Mouse (Mus musculus) midbrain, embryonic 15.5 days (tissue): ENCODE results near the gene Gm12216. TPM values are rescaled to one million over a fixed set of nuclear protein-coding genes. Genes with fewer than 3 reads are reported as not detected.
"Not testable (repeated sequence)": the region's sequence is repeated elsewhere in the genome, so short reads cannot be mapped to it uniquely, and the experiment has no call there.

ENCODE experiments used
- ATAC-seq: fragments of 200-750 bp; cut with Nextera tagmentation; replicated peaks from 2 replicates; pipeline ENCODE4 v1.8.0; 2017; ENCODE audit warnings: moderate TSS enrichment
- H3K27ac ChIP-seq: fragments of 300-500 bp; sonication (generic); 2 replicates; pipeline ENCODE4 v1.5.1; 2015; ENCODE audit warnings: mild to moderate bottlenecking, inconsistent platforms
- H3K27me3 ChIP-seq: fragments of 300-500 bp; sonication (generic); replicated peaks from 2 replicates; pipeline ENCODE4 v1.6.1; 2015; ENCODE audit warnings: inconsistent platforms
- H3K36me3 ChIP-seq: fragments of 300-500 bp; sonication (generic); replicated peaks from 2 replicates; pipeline ENCODE4 v1.6.1; 2015; ENCODE audit warnings: inconsistent platforms
- H3K4me1 ChIP-seq: fragments of 300-500 bp; sonication (generic); 2 replicates; pipeline ENCODE4 v1.6.1; 2015; ENCODE audit warnings: inconsistent platforms
- H3K4me2 ChIP-seq: fragments of 300-500 bp; sonication (generic); 2 replicates; pipeline ENCODE4 v1.6.1; 2015; ENCODE audit warnings: inconsistent platforms, mild to moderate bottlenecking, moderate library complexity
- H3K4me3 ChIP-seq: fragments of 300-500 bp; sonication (generic); 2 replicates; pipeline ENCODE4 v1.5.1; 2015; ENCODE audit warnings: mild to moderate bottlenecking, inconsistent platforms
- H3K9ac ChIP-seq: fragments of 300-500 bp; sonication (generic); 2 replicates; pipeline ENCODE4 v1.6.1; 2015; ENCODE audit warnings: mild to moderate bottlenecking, inconsistent platforms
- H3K9me3 ChIP-seq: fragments of 300-500 bp; sonication (generic); 2 replicates; pipeline ENCODE4 v1.6.1; 2016; ENCODE audit warnings: inconsistent platforms
- WGBS: fragments of 180-500 bp; shearing (Covaris S2); methylation state at CpG from one replicate; pipeline ENCODE4 v1.1.7; 2015; ENCODE audit warnings: mixed read lengths; 5-methylcytosine and 5-hydroxymethylcytosine counted together
- polyA plus RNA-seq: library from polyadenylated mRNA; unstranded; fragments of >200 nt; fragmentation: Nextera tagmentation; extraction: Ambion mirVana; gene quantifications from 2 replicates; pipeline ENCODE4 v1.2.1, GENCODE M21; 2015

The Gm12216 gene
- polyA plus RNA-seq, 1 experiment from 2014 or later, result 0.26 TPM

DNA sequence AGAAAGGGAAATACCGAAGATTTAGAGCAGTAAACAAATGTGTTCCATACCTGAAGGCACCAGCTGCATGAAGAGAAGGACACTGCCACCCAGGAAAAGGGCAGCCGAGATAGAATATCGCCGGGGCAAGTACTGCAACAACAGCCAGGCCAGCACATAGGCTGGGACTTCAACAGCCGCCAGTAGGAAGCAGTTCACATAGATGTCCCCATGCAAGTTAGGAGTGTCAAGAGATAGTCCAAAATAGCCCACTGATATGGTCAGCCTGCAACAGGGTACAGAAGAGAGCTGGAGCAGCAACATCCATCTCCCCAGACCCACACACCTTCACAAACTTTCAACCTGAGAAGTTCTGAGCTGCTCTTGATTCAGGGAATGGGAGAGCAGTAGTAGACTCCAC, 10.1 kb upstream of the Gm12216 start:
- ATAC-seq, result no peak
- peaks cover 16% of the 10 kb centered on the region; the same call in 1 of the 2 replicates for H3K36me3 ChIP-seq
- WGBS, result 91% methylated on average over 5 of the region's 5 CpGs

GRCm38 (mm10) chr11:53868323-53868722, 9.3 kb upstream of the Gm12216 start:
- H3K4me3 ChIP-seq, ATAC-seq, H3K9me3 ChIP-seq, H3K4me1 ChIP-seq, H3K9ac ChIP-seq, H3K4me2 ChIP-seq, H3K27me3 ChIP-seq, H3K27ac ChIP-seq: not testable (repeated sequence)
- 51% methylated on average over 5 of the region's 5 CpGs for WGBS
- peaks cover 16% of the 10 kb centered on the region; the same call in 1 of the 2 replicates for H3K36me3 ChIP-seq

More for the DNA sequence above, 10.1 kb upstream of the Gm12216 start:
- no peak overlapping the region for H3K27ac ChIP-seq
- no peaks in the 10 kb centered on the region for H3K27me3 ChIP-seq
- no peak overlapping the region for H3K4me3 ChIP-seq
- no peak overlapping the region for H3K4me2 ChIP-seq
- no peaks in the 10 kb centered on the region for H3K4me1 ChIP-seq
- H3K9me3 ChIP-seq, result no peaks in the 10 kb centered on the region
- no peak overlapping the region for H3K9ac ChIP-seq

DNA sequence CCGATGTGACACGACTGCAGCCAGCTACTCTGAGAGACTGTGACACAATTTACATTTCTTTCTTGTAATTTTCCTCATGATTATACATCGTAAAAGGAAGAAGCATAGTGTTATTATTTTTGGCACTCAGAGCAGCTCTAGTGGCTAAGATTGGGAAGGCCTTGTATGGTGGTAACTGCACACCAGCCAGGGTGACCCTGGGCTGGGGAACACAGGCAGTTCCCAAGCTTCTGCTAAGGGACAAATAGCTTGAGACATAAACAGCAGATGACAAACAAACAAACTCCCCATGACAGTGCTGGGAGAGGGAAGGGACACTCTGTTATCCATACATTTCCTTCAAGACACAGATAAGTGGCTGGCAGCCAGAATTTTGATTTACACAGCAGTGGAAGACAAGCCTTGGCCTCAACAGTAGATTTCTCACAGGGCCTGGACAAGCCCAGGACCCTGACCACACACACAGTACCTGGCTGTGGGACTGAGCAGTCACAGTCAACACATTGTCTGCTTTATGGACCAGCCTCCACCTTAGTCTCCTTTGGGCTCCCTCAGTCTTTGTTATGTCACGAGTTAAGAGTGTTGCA, 5.8 kb upstream of the Gm12216 start:
- H3K27ac ChIP-seq, H3K4me3 ChIP-seq, H3K4me2 ChIP-seq, H3K9ac ChIP-seq, H3K4me1 ChIP-seq, H3K9me3 ChIP-seq, ATAC-seq, H3K36me3 ChIP-seq, H3K27me3 ChIP-seq: not testable (repeated sequence)
- 49% methylated on average over 3 of the region's 4 CpGs for WGBS

GRCm38 (mm10) chr11:53860944-53861343, 1.9 kb upstream of the Gm12216 start:
- H3K4me2 ChIP-seq, H3K9me3 ChIP-seq, H3K36me3 ChIP-seq, ATAC-seq, H3K27ac ChIP-seq, H3K4me1 ChIP-seq, H3K9ac ChIP-seq, H3K27me3 ChIP-seq, H3K4me3 ChIP-seq: not testable (repeated sequence)
- 83% methylated on average over 8 of the region's 9 CpGs for WGBS

DNA sequence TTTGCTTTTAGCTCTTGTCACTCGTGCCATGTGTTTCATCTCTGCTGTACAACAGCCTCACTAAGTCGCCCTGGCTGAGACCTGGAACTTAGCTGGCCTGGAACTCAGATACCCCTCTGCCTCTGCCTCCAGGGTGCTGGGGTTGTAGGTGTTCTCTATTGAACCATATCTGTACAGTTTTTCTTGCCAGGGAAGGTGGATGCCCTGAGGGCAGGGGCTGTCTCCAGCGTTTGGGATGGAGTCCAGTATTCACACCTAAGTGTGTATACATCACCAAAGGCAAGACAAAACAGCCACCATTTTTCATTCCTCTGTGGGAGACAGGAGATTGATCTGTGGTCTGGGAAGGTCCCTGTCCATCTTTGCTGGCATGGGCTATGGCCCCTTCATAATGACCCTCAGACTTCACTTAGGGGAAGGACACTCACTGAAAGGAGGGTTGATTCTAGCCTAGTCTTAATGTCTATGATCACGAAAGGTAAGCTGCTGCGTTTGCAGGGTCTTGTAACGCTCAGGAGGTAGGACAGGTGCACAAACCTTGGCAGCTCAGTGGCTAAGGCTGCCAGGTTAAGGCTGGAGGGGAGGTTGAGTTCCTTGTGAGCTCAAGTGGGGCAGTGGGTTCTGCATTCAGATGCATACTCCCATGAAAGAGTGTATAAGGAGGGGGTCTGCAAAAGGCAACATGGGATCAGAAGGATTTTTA, 847 bp downstream of the Gm12216 start:
- no peak for ATAC-seq
- H3K27me3 ChIP-seq, result no peaks in the 10 kb centered on the region
- H3K9ac ChIP-seq, result no peak overlapping the region
- WGBS, result 82% methylated on average over 6 of the region's 6 CpGs
- no peaks in the 10 kb centered on the region for H3K9me3 ChIP-seq
- no peak overlapping the region for H3K27ac ChIP-seq
- H3K36me3 ChIP-seq, result no peaks in the 10 kb centered on the region
- H3K4me1 ChIP-seq, result no peaks in the 10 kb centered on the region
- H3K4me2 ChIP-seq, result peak overlapping the region; percentile 59; the same call in 1 of the 2 replicates
- H3K4me3 ChIP-seq, result no peak overlapping the region

GRCm38 (mm10) chr11:53853665-53854064, 5.4 kb downstream of the Gm12216 start:
- no peak overlapping the region for H3K27ac ChIP-seq
- H3K36me3 ChIP-seq, result no peaks in the 10 kb centered on the region
- no peak overlapping the region for H3K4me2 ChIP-seq
- ATAC-seq, result no peak
- H3K4me1 ChIP-seq, result no peaks in the 10 kb centered on the region
- no peaks in the 10 kb centered on the region for H3K27me3 ChIP-seq
- no peaks in the 10 kb centered on the region for H3K9me3 ChIP-seq
- WGBS, result 65% methylated on average over 5 of the region's 5 CpGs
- H3K9ac ChIP-seq, result no peak overlapping the region
- no peak overlapping the region for H3K4me3 ChIP-seq

GRCm38 (mm10) chr11:53851795-53852194, 7.3 kb downstream of the Gm12216 start:
- Histone ChIP-seq H3K9me3 (no peaks in the 10 kb centered on the region), H3K4me2 (no peak overlapping the region), H3K9ac (no peak overlapping the region), H3K4me3 (no peak overlapping the region), H3K27ac (no peak overlapping the region), H3K4me1 (no peaks in the 10 kb centered on the region), H3K36me3 (no peaks in the 10 kb centered on the region), H3K27me3 (no peaks in the 10 kb centered on the region)
- 50% methylated on average over 5 of the region's 5 CpGs for WGBS
- ATAC-seq, result no peak

GRCm38 (mm10) chr11:53849588-53850320, 9.3 kb downstream of the Gm12216 start:
- peak; percentile 58; the same call in 1 of the 2 replicates for ATAC-seq
- Histone ChIP-seq H3K4me3 (no peak overlapping the region), H3K36me3 (no peaks in the 10 kb centered on the region), H3K27ac (no peak overlapping the region), H3K9me3 (no peaks in the 10 kb centered on the region), H3K9ac (no peak overlapping the region), H3K4me1 (no peaks in the 10 kb centered on the region), H3K27me3 (no peaks in the 10 kb centered on the region), H3K4me2 (peak overlapping the region; percentile 9; the same call in 1 of the 2 replicates)
- WGBS, result 32% methylated on average over 9 of the region's 9 CpGs

- no peak overlapping the region for H3K27ac ChIP-seq
- no peak overlapping the region for H3K4me3 ChIP-seq
- no peak for ATAC-seq
- 83% methylated on average over 6 of the region's 6 CpGs for WGBS
- H3K27me3 ChIP-seq, result no peaks in the 10 kb centered on the region
- no peak overlapping the region for H3K4me2 ChIP-seq
- no peaks in the 10 kb centered on the region for H3K36me3 ChIP-seq
- no peak overlapping the region for H3K9ac ChIP-seq
- H3K9me3 ChIP-seq, result no peaks in the 10 kb centered on the region
- no peaks in the 10 kb centered on the region for H3K4me1 ChIP-seq
Observed at GRCm38 (mm10) chr11:53845680-53846079, 13.4 kb downstream of the Gm12216 start.

DNA sequence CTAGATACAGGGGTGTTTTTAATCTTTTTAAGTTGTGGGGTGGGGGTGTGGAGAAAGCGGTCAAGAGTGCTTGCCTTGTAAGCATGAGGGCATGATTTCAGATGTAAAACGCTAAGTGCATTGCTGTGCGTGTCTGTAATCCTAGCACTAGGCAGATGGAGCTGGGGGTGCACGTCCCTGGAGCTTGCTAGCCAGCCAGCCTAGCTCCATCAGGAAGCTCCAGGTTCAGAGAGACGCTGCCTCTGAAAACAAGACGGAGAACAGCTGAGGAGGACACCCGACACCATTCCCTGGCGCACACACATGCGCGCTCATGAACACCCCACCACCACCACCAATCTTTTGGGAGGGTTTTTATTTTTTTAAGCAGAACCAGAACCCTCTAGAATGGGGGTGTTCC, 15.9 kb downstream of the Gm12216 start:
- Histone ChIP-seq H3K27ac (no peak overlapping the region), H3K9ac (no peak overlapping the region), H3K9me3 (no peaks in the 10 kb centered on the region), H3K36me3 (no peaks in the 10 kb centered on the region), H3K4me2 (no peak overlapping the region), H3K4me3 (no peak overlapping the region), H3K4me1 (no peaks in the 10 kb centered on the region), H3K27me3 (no peaks in the 10 kb centered on the region)
- ATAC-seq, result no peak
- 71% methylated on average over 10 of the region's 10 CpGs for WGBS

DNA sequence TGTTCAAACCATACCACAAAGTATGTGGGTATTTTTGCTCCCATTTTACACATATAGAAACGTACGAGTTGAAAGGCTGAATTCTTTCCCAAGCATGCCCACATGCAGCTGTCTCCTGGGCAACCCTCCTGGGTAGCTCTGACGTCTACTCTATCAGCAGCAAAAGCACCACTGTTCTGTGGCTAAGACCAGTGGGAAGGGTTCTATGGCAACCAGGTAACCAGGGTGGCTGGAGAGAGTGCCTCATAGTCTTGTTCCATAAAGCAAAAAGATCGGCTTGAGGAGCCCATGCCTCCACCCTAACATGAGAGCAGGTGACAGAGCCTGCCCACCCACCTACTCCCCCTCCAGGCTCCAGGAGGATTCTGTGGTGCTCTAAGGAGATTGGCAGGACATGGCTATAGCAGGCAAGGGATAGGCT, 16.9 kb downstream of the Gm12216 start:
- 36% methylated on average over 4 of the region's 4 CpGs for WGBS

DNA sequence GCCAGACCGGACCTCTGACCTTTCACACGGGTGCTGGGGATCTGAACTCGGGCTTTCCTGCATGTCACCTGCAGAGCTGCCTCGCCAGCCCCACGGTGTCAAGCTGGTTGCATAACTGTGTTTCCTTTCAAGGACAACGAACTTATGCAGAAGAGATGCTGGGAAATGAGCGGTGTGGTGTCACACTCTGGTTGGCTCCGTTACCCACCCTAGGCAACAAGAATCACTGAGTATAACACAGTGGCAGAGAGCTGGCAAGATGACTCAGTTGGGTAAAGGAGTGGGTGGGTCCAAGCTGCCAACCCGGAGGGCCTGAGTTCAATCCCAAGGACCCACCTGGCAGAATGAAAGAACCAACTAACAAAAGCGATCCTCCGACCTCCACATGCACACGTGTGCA, 17.5 kb downstream of the Gm12216 start:
- 83% methylated on average over 12 of the region's 12 CpGs for WGBS
- H3K36me3 ChIP-seq, result no peaks in the 10 kb centered on the region
- no peak overlapping the region for H3K27ac ChIP-seq
- H3K4me2 ChIP-seq, result no peak overlapping the region
- H3K27me3 ChIP-seq, result no peaks in the 10 kb centered on the region
- H3K4me1 ChIP-seq, result no peaks in the 10 kb centered on the region
- no peak overlapping the region for H3K4me3 ChIP-seq
- no peaks in the 10 kb centered on the region for H3K9me3 ChIP-seq
- H3K9ac ChIP-seq, result no peak overlapping the region
- no peak for ATAC-seq

More for the DNA sequence above, 16.9 kb downstream of the Gm12216 start:
- H3K9me3 ChIP-seq, result no peaks in the 10 kb centered on the region
- no peak overlapping the region for H3K27ac ChIP-seq
- no peaks in the 10 kb centered on the region for H3K36me3 ChIP-seq
- H3K4me1 ChIP-seq, result no peaks in the 10 kb centered on the region
- ATAC-seq, result no peak
- no peak overlapping the region for H3K4me3 ChIP-seq
- H3K4me2 ChIP-seq, result no peak overlapping the region
- no peaks in the 10 kb centered on the region for H3K27me3 ChIP-seq
- H3K9ac ChIP-seq, result no peak overlapping the region
